Mouse (Mus musculus) spleen, postnatal 36 days (tissue): Measurements from ENCODE around the gene Casz1.

ENCODE experiments used
- DNase-seq, 2 experiments: peaks; one replicate each; pipeline ENCODE4 v3.0.0; 2022; ENCODE audit warnings: low spot score in 2 of 2, mixed read lengths in 1 of 2

Gene Casz1

GRCm38 (mm10) chr4:148905295-148905694 is 101.1 kb downstream of the Casz1 start:
- no peak for DNase-seq

DNA sequence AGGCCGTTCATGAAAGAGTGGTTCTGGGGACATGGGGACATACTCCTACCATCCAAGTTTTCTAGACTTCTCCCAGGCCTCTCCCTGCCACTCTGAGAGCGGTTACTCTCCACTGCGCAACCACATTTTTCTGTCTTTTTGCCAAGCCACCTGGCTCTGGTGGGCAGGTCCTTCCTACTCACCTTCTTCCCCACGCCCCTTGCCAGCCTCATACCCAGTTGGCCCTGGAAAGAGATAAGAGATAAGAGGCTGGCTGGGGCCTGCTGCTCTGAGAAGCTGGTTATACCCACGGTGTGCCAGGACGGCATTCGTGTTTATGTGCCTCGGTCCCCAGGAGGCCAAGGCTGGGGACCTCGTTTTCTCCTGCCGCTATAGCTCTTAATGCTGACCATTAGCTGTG is 102.6 kb downstream of the Casz1 start:
- no peak for DNase-seq

GRCm38 (mm10) chr4:148908214-148908681 is 104.0 kb downstream of the Casz1 start:
- no peak for DNase-seq

- DNase-seq: no peak
Observed at GRCm38 (mm10) chr4:148908760-148909510, 104.7 kb downstream of the Casz1 start.

DNA sequence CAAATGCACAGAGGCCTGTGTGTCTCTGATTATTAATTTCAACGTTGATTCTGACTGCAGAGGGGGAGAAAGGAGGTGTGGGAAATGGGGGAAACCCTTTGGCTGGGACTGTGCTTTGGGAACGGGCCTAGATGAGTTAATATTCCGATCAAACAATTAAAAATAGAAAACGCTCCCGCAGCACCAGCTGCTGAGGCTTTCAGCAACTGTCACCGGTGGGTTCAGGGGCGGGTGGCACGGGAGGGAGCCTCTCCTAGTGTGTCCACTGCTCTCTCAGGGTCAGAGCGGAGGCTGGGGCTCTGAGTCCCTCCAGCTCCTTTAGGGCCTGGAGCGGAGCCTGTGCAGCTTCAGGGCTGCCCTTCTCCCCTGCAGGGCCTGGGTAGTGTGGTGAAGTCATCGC is 105.3 kb downstream of the Casz1 start:
- no peak for DNase-seq

- no peak for DNase-seq
Observed at GRCm38 (mm10) chr4:148912134-148912533, 107.9 kb downstream of the Casz1 start.

DNA sequence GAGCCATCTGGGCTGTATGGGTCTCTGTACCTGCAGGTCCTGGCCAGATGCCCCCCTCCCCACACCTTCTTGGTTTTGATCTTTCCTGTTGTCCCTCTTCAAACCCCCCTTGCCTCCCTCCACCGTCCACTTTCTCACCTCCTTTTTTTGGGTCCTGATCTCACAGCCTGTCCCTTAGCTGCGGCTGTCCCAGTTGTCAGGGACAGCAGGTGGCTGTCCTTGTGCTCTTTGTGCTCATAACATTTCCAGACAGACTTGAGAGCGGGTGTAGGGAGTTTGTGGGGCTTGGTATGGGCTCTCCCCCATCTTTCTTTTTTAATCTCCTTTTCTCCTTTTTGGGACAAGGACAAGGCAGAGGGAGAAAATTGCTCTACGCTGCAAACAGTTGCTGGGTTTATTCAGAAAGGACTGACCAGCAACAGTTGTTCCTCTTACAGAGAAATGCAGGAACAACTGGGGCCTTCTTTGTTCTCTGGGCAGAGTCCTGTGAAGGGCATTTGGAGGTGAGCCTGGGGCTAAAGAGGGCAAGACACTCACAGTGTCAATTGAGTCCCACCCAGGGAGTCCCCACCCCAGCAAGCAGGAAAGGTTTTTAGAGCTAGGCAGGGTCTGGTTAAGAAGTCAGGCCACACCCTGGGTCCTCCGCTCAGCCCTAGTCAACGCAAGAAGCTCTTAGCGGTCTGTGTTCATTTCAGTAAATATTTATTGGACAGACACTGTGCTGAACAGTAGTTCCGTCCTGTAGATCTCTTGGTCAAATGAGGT is 108.8 kb downstream of the Casz1 start:
- no peak for DNase-seq

DNA sequence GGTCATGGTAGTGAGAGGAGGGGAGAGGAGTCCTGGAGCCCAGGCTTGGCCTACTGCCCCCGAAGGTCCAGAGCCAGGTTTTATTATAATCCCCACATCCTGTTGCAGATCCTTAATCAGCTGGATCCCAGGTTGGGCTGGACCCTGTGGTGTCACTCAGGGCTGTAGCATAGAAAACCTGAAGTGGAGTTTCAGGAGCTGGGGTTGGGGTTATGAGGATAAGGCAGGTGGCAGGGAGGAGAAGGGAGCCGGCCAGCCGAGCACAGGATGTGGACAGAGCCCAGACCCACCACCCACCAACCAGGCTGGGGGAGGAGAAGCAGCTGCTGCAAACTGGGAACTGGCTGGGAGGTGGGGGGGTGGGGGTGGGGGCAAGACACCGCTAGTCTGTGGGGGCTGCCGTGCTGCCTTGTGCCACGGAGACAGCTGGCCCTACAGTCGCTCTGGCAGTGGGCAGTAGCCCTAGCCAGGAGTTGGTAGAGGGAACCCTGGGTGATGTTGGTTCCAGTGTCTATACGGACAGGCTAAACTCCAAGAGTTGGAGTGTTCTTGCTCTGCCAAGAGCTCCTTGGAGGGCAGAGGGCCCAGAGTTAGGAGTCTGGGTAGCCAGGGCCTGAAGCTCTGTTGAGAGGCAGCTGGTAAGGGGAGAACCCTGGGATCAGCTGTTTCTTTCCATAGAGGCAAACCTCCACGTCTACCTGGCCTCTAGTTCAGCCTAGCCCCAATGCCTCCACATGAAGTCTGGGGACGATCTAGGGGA is 110.8 kb downstream of the Casz1 start:
- no peak for DNase-seq

GRCm38 (mm10) chr4:148915849-148916248 is 111.6 kb downstream of the Casz1 start:
- no peak for DNase-seq

DNA sequence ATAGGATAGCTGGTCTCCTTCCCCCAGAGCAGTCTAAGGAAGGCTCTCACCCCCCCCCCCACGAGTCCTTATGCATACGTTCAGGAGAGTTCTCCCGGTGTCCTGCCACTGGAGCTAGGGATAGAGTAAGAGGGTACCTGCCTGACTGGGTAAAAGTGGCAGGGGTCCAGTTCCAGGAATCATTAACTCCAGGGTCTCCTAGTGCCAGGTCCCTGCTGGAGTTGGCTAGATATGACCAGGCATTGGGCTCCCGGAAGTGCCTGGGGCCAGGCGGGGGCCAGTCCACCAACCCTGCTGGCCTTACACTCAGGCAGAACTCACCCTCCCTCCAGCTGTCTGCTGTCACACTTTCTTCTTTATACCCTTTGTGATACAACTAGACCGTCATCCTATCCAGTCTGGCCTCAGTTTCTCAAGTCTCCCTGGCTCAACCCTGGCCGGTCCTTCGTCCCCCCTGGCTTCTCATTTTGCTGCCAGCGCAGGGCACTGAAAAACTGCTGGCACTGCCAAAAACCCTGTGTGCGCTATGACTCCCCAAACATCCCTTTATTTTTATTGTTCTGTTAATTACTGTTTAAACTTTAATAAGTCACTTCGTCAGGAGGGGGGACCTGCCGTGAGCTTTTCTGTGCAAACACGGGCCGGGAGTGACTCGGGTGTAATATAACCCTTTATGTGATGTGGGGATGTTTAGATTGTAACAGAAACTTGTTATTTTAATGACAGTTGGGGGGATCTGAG is 114.6 kb downstream of the Casz1 start:
- DNase-seq: no peak

DNA sequence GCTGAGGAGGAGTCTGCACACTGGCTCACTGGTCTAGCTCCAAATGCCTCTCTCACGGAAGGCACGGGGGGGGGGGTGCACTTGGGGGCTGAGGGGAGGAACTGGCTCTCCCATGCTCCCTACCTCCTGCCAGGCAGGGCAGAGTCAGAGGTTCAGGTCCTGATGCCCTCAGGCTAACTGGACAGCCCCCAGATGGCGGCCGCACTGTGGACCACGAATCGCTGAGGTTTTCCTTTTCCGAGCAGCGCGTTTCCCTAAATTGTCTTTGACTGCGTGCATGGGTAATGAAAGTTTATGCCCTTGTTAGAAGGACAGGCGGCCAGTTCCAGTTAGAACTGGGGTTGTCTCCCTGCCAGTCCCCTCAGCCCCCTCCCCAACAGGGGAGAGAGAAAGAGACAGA is 116.4 kb downstream of the Casz1 start:
- no peak for DNase-seq

- DNase-seq: no peak
Observed at GRCm38 (mm10) chr4:148922221-148922700, 118.0 kb downstream of the Casz1 start.

DNA sequence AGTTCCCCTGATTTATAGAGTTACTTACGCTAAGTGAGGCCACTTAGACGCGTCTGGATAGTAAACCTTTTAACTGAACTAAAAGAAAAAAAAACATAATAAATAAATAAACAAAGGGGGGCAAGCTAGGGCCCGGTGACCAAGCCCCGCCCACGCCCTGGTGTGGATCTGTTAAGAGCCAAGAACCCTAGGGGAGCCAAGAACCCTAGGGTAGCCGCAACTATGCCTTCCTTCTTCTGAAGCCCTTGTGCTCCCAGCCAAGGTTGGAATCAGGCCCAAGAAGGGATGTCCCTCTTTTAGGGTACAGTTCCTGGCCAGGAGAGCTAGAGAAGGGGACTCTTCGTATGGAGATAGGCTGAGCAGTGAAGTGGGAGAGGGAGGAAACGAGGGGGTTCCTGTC is 119.2 kb downstream of the Casz1 start:
- no peak for DNase-seq

DNA sequence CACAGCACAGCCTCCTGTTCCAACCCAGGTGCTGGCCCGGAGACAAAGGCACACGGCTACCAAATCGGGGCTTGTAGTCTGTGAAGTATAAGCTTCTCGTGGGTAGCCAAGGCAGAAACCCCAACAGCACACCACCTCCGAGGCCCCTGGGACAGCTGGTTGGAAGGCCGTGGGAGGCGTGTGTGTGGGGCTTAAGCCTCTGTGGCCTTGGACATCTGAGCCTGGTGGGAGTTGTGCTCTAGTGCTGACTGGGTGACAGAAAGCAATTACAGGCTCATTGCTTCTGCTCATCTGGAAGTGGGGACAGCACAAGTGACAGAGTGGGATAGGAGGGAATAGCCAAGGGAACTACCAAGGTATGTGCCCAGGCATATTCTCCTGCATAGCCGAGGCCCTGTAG is 119.7 kb downstream of the Casz1 start:
- no peak for DNase-seq

DNA sequence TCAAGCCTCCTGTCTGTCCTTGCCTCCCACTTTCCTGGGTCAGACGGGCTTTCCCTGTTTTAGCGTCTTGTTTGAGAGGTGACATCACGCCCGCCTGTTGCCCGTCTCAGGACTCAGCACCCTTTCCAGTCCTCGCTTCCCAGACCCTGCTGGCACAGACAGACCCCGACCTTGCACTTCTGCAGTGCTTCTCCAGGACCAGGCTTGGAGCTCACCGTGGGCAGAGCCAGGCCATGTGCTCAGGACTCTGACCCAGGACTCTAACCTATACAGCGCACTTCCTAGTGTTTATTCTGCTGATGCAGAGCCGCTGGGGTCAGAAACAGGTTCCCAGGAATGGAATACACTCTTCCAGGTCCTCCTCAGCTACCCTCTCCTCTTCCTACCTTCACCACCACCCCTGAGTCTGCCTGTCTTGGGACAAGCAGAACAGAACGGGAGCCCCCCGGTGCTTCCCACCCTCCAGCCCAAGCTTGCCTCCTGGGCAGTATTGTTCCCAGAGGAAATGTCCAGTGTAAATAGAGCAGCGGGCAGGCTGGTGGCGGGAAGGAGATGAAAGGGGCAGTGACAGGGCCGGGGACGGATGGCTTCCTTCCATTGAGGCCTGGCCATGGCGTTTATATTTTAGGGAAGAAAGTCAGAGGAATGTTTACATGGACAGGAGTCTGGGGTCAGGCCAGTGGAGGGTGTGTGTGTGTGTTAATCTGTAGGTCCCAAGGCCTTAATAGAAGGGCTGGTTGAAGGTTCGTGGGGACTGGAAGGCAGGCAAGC is 121.5 kb downstream of the Casz1 start:
- DNase-seq: no peak

GRCm38 (mm10) chr4:148926459-148926858 is 122.2 kb downstream of the Casz1 start:
- no peak for DNase-seq

- no peak for DNase-seq
Observed at GRCm38 (mm10) chr4:148928316-148928715, 124.1 kb downstream of the Casz1 start.

- no peak for DNase-seq
Observed at GRCm38 (mm10) chr4:148928876-148929275, 124.6 kb downstream of the Casz1 start.

DNA sequence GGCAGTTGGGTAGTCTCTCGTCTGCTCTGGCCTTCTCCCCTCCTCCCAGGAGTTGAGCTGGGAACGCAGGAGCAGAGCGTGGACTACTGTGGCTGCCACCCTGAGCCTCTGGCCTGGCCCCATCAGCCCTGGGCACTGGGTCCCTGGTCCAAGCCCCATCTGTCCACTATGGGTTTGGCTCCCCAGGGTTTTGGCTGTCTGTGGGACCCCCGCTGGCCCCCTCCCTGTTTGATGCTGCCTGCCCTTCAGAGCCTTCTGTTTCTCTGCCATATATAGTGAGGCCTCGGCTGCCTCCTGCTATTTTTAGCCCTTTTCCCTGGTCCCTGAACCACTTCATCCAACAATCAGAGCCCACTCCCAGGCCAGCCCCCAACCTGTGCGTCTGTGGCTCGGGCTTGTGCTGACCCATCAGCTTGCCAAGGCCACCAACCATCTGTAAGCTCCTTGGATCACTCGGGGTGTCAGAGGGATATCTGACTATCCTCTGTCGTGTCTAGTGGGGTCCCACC is 126.5 kb downstream of the Casz1 start:
- DNase-seq: no peak

DNA sequence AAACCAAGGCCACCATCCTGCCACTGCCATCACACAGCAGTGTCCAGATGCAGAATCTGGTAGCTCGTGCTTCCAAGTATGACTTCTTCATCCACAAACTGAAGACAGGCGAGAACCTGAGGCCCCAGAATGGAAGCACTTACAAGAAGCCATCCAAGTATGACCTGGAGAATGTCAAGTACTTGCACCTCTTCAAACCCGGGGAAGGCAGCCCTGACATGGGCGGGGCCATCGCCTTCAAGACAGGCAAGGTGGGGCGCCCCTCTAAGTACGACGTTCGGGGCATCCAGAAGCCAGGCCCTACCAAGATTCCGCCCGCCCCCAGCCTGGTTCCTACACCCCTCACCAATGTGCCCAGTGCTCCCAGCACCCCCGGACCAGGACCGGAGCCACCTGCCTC is 128.9 kb downstream of the Casz1 start:
- DNase-seq: no peak

DNA sequence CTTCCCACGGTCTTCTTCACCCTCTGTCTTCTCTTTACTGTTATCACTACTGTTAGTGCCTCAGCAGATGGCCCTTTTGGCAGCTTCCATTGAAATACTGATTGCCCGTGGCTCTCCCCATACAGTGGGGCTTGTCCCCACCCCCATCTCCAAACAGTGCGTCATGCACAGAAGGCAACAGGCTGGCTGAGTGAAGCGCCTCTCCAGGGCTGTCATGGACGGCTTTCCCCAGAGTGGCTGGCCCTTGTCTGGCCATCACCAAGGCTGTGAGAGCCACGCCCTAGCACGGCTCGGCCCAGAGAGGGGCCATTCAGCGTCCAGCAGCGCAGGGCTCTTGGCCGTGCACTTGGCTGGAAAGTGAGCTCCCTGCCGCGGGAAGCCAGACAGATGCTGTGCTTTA is 131.0 kb downstream of the Casz1 start:
- no peak for DNase-seq
